Mouse (Mus musculus): Measurements from ENCODE around the gene Gata1. TPM values are rescaled to one million over a fixed set of nuclear protein-coding genes. Genes with fewer than 3 reads are reported as not detected.
A peak's percentile ranks its signal among the peaks of the same experiment; 100 is the strongest.

The Gata1 gene
- polyA plus RNA-seq, 1 experiment = 227 TPM

DNA sequence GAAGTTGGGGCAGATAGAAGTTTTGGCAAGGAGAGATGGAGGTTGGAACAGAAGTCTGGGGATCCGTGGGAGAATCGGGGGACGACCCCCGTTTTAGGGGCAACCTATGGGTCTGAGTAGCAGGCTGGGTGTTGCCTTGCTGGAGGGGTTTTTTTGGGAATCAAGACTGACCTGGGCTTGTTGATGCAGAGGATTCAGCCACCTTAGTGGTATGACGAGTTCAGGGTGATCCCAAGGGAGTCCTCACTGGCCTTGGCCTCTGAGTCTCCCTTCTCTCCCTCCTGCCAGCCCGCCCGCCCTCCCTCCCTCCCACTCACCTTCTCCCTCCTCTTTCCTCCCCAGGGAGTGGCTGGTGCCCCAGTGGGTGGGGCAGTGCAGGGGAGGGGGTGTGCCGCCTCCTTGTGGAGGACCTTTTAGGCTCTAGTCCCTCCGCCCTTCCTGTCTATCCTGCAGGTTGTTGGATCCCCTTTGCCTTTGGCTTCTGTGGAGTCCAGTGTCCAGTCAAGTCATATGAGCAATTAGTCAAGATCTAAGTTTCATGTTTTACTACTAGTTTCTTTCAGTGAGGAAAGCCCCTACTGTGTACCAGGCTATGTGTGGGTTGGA is 10.2 kb downstream of the Gata1 start:
- H3K36me3 ChIP-seq (replicated peaks; ENCODE audit: low read length) = peaks cover 29% of the 10 kb centered on the region
- H3K4me3 ChIP-seq (replicated peaks) = peak overlapping the region; percentile 95
- H3K4me1 ChIP-seq = peaks cover 56% of the 10 kb centered on the region
- no peak for TF ChIP-seq FLI1 (IDR thresholded peaks at IDR 0.05; ENCODE audit: low read length)
- H3K27me3 ChIP-seq (replicated peaks) = no peaks in the 10 kb centered on the region
- no peaks in the 10 kb centered on the region for H3K9me3 ChIP-seq

DNA sequence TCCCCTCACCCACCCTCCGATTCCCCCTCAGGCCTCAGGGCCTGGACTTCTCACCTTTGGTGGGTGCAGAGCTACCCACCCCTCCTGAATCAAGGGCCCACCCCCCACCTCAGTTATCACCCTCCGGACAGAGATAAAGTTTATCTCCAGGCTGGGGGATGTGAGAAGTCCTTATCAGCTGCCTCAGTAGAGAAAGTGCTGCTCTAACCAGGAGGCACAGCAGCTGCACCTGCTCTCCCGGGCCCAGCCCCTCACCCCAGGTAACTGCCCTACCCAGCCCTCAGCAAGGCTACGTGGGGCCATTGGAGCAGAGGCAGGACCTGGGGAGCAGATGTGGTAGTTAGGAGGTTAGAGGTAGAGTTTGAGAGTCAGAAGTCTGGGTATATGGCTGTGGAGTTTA is 11.7 kb downstream of the Gata1 start:
- Histone ChIP-seq H3K9me3 (no peaks in the 10 kb centered on the region), H3K27me3 (replicated peaks) (no peaks in the 10 kb centered on the region), H3K4me3 (replicated peaks) (peak overlapping the region; percentile 95), H3K36me3 (replicated peaks; ENCODE audit: low read length) (peaks cover 41% of the 10 kb centered on the region), H3K4me1 (peaks cover 54% of the 10 kb centered on the region)
- TF ChIP-seq GATA1 (IDR thresholded peaks at IDR 0.05; ENCODE audit: borderline replicate concordance, low read length) (no peak), FLI1 (IDR thresholded peaks at IDR 0.05; ENCODE audit: low read length) (no peak)

DNA sequence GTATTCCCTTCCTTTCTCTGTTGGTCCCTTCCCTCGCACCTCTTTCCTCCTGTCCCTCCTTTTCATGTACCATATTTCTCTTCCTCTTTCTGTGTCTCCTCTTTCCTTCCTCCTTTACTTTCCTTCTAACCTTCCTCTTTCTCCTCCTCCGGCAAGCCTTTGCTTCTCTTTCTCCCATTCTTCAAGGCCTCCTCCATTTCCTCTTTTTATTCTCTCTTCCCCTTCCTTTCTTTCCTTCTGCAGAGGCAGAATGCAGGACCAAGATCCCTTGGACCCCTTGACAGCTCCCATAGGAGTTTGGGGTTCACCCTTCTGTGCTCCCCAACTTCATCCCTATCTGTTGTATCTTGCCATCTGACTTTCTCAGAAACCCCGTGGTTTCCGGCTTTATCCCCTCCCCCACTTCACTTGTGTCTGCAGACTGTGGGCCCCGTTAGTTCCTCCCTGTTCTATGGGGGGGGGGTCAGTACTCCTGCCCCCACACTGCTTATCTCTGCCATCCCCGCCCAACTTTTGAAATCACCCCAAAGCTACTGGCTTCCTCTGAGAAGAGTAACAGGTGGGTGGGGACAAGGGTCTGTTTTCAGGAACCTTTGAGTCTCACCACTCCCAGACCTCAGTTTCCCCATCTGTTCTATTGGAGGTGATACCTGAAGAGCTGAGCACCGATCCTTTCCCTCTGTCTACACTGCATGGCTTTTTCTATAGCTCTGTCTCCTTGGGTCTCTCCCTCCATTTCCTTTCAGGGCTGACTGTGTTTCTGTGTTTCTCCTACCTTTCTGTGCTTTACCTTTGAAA is 13.8 kb downstream of the Gata1 start:
- H3K36me3 ChIP-seq (replicated peaks; ENCODE audit: low read length) = peaks cover 63% of the 10 kb centered on the region
- H3K9me3 ChIP-seq = no peaks in the 10 kb centered on the region
- H3K4me1 ChIP-seq = peaks cover 45% of the 10 kb centered on the region
- no peak for TF ChIP-seq GATA1 (IDR thresholded peaks at IDR 0.05; ENCODE audit: borderline replicate concordance, low read length)
- no peak for TF ChIP-seq FLI1 (IDR thresholded peaks at IDR 0.05; ENCODE audit: low read length)
- H3K27me3 ChIP-seq (replicated peaks) = no peaks in the 10 kb centered on the region
- peak overlapping the region; percentile 91 for H3K4me3 ChIP-seq (replicated peaks)

DNA sequence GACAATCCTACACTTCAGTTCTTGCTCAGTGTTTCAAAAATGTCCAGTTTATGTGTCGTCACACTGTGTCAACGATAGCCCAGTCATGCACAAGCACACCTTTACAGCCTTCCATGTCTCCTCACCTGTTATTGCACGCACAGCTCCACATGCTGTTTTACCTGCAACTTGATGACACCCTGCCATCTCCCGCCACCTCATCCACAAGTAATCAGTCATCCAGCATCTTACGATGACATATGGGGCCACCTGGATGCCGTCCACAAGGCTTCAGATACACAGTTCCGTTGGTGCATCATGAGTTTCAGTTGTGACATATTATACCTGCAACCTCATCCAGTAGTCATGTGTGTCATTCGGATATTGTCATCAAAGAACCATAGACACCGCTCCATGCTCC is 19.0 kb downstream of the Gata1 start:
- TF ChIP-seq FLI1 (IDR thresholded peaks at IDR 0.05; ENCODE audit: low read length) (no peak), GATA1 (IDR thresholded peaks at IDR 0.05; ENCODE audit: borderline replicate concordance, low read length) (no peak)
- Histone ChIP-seq H3K9me3 (no peaks in the 10 kb centered on the region), H3K27me3 (replicated peaks) (no peaks in the 10 kb centered on the region), H3K4me3 (replicated peaks) (peak overlapping the region; percentile 35), H3K4me1 (peaks cover 33% of the 10 kb centered on the region), H3K36me3 (replicated peaks; ENCODE audit: low read length) (peaks cover 68% of the 10 kb centered on the region)

DNA sequence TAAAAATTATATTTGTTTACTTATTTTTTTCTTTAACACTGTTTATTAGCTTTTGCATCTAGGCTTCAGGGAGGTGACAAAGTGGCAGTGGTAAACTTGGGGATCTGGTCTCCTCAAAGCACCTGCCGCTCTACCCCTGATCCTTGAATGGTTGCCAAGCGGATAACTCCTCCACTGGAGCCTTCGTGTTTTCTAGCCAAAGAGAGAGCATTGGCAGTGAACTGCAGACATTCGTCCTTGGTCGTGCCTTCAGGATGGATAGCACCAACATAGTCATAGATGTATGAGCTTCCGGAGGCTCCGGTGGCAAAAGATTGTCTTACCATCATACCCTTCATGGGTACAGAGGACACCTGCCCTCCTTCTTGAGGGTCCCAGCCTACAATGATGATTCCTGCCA is 27.8 kb downstream of the Gata1 start:
- Histone ChIP-seq H3K9me3 (no peaks in the 10 kb centered on the region), H3K27me3 (replicated peaks) (no peaks in the 10 kb centered on the region), H3K36me3 (replicated peaks; ENCODE audit: low read length) (no peaks in the 10 kb centered on the region), H3K4me1 (peaks cover 12% of the 10 kb centered on the region; the same call in 1 of the 2 replicates), H3K4me3 (replicated peaks) (no peak overlapping the region)
- TF ChIP-seq GATA1 (IDR thresholded peaks at IDR 0.05; ENCODE audit: borderline replicate concordance, low read length) = no peak
- no peak for TF ChIP-seq FLI1 (IDR thresholded peaks at IDR 0.05; ENCODE audit: low read length)

DNA sequence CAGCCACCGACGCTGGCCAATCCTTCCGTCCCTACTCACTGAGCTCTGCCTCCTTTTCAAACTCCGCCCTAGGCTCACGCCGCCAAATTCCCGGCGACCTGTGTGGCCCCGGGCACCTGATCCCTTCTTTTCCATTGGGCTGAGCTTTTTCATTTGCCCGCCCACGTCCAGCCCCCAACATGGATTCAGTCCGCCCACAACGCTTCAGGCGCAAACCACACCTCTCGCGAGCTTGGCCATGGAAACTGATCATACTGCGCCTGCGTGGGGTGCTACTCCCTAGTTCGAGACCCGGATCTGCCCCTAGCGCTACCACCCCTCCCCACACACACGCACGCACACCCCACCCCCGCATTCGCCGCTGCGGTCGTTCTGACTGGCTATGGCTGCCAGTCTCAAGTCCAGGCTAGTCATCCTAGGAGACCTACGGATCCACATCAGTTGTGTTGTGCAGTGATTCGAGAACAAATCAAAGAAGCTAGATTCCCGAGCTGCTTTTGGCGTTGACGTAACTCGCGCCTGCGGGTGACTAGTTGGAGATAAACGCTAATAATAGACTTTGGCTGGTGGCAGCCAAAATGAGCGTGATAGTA is 29.9 kb downstream of the Gata1 start:
- no peaks in the 10 kb centered on the region for H3K9me3 ChIP-seq
- H3K4me3 ChIP-seq (replicated peaks) = peak overlapping the region; percentile 91
- H3K4me1 ChIP-seq = peaks cover 12% of the 10 kb centered on the region; the same call in 1 of the 2 replicates
- H3K27me3 ChIP-seq (replicated peaks) = peaks cover 2% of the 10 kb centered on the region
- H3K36me3 ChIP-seq (replicated peaks; ENCODE audit: low read length) = no peaks in the 10 kb centered on the region
- no peak for TF ChIP-seq FLI1 (IDR thresholded peaks at IDR 0.05; ENCODE audit: low read length)
- TF ChIP-seq GATA1 (IDR thresholded peaks at IDR 0.05; ENCODE audit: borderline replicate concordance, low read length) = no peak

DNA sequence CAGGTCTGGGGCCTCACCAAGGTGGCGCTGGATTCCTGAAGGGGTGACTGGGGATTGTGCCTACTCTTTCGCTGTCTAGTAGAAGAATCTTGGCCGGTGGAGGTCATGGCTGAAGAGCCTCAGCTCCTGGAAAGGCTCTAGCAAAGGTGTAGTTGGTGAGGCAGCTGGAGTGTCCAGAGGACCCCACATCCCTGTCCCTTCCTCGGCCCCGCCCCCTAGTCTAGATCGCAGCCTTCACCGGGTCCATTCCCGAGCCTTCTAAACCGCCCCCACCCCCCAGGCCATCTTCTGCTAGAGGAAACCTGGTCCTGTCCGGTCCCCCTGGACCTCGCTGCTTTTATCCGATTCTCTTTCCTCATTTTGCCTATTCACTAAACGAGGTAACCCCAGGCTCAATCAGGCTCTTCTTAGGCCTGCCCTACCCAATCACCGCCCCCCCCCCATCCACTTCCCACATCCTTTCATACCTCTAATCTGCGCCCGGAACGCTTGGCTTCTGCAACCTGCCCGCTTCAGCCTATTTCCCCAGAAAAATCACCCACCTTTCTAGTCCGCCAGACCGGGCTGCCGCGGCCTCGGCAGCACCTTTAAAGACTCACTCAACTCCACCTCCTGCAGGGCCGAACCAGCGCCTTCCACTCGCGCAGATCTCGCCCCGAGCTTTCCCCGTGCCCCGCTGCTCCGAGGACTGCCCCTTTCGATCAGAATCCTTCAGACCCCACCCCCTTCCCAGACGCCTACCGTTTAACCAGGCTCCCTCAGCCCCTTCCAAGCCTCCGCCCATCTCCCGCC is 30.6 kb downstream of the Gata1 start, which contains the start of gene Hdac6:
Gene Hdac6, minus strand, starts transcription at position 782 of the 792 bp plus-strand sequence.
- TF ChIP-seq FLI1 (IDR thresholded peaks at IDR 0.05; ENCODE audit: low read length) (no peak), GATA1 (IDR thresholded peaks at IDR 0.05; ENCODE audit: borderline replicate concordance, low read length) (no peak)
- Histone ChIP-seq H3K9me3 (no peaks in the 10 kb centered on the region), H3K4me1 (peaks cover 12% of the 10 kb centered on the region; the same call in 1 of the 2 replicates), H3K27me3 (replicated peaks) (peaks cover 2% of the 10 kb centered on the region), H3K36me3 (replicated peaks; ENCODE audit: low read length) (no peaks in the 10 kb centered on the region), H3K4me3 (replicated peaks) (peak within 1 kb of the TSS; percentile 91)

DNA sequence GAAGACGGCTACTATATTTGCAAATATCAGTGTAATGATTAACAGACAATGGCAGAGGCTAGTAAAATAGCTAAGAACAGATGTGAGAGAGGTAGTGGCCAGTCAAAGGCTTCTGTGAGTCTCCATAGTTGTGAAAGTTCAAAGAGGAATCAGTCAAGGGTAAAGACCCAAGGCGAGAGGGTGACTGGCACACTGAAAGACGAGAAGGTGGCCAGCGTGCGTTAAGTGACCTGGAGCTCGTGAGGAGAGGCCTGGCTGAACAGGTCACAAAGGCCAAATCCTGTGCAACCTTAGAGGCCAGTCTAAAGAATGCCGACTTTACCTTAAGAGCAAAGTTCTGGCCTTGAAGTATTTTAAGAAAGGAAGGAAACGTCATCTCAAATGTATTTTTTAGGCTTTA is 32.3 kb downstream of the Gata1 start:
- H3K27me3 ChIP-seq (replicated peaks) = peaks cover 2% of the 10 kb centered on the region
- TF ChIP-seq FLI1 (IDR thresholded peaks at IDR 0.05; ENCODE audit: low read length) = no peak
- no peak for TF ChIP-seq GATA1 (IDR thresholded peaks at IDR 0.05; ENCODE audit: borderline replicate concordance, low read length)

DNA sequence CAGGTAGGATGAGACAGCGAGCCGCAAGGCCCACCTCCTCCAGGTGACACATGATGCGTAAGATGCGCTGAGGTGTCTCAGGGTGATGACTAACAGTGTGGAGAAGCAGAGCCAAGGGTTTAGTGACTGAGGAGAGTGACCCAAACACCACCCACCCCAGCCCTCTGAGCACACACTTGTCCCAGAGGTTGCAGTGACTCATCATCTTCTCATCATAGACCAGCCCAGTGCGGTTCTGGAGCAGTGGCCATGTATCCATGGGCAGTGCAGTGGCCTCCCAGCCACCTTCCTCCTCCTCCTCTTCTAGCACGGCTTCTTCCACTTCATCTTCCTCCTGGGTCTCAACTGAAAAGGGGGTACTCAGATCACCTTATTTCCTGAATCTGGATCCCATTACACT is 40.2 kb downstream of the Gata1 start:
- no peak for TF ChIP-seq FLI1 (IDR thresholded peaks at IDR 0.05; ENCODE audit: low read length)
- no peak for TF ChIP-seq GATA1 (IDR thresholded peaks at IDR 0.05; ENCODE audit: borderline replicate concordance, low read length)
- no peak overlapping the region for H3K4me3 ChIP-seq (replicated peaks)
- H3K36me3 ChIP-seq (replicated peaks; ENCODE audit: low read length) = peaks cover 37% of the 10 kb centered on the region
- no peaks in the 10 kb centered on the region for H3K27me3 ChIP-seq (replicated peaks)
- H3K9me3 ChIP-seq = 0 out of 2 replicates have a peak, but pooled peaks cover 3% of the 10 kb centered on the region
- H3K4me1 ChIP-seq = 0 out of 2 replicates have a peak, but pooled peaks cover 3% of the 10 kb centered on the region

More for the DNA sequence above, 32.3 kb downstream of the Gata1 start:
- Histone ChIP-seq H3K4me3 (replicated peaks) (no peak overlapping the region), H3K36me3 (replicated peaks; ENCODE audit: low read length) (peaks cover 7% of the 10 kb centered on the region), H3K9me3 (no peaks in the 10 kb centered on the region), H3K4me1 (peaks cover 12% of the 10 kb centered on the region; the same call in 1 of the 2 replicates)
